Mouse (Mus musculus) embryonic facial prominence, embryonic 13.5 days (tissue): ENCODE measurements around the gene H2afj. TPM values are rescaled to one million over a fixed set of nuclear protein-coding genes. Genes with fewer than 3 reads are reported as not detected.

Experiments
- ATAC-seq: fragments of 200-750 bp; cut with Nextera tagmentation; 2 replicates; pipeline ENCODE4 v1.8.0; 2017; ENCODE audit warnings: low read depth; ENCODE audit not compliant: insufficient number of reproducible peaks, insufficient read depth, low FRiP score, low TSS enrichment
- H3K27ac ChIP-seq: fragments of 300-500 bp; sonication (generic); 2 replicates; pipeline ENCODE4 v1.5.1; 2015; ENCODE audit warnings: moderate library complexity, mild to moderate bottlenecking, inconsistent platforms
- H3K27me3 ChIP-seq: fragments of 300-500 bp; sonication (generic); 2 replicates; pipeline ENCODE4 v1.6.1; 2015; ENCODE audit warnings: mild to moderate bottlenecking, inconsistent platforms
- H3K36me3 ChIP-seq: fragments of 300-500 bp; sonication (generic); 2 replicates; pipeline ENCODE4 v1.6.1; 2015; ENCODE audit warnings: mild to moderate bottlenecking, inconsistent platforms
- H3K4me1 ChIP-seq: fragments of 300-500 bp; sonication (generic); 2 replicates; pipeline ENCODE4 v1.6.1; 2015; ENCODE audit warnings: inconsistent platforms
- H3K4me2 ChIP-seq: fragments of 300-500 bp; sonication (generic); 2 replicates; pipeline ENCODE4 v1.6.1; 2015; ENCODE audit warnings: moderate library complexity, mild to moderate bottlenecking, inconsistent platforms
- H3K4me3 ChIP-seq: fragments of 300-500 bp; sonication (generic); 2 replicates; pipeline ENCODE4 v1.5.1; 2015; ENCODE audit warnings: mild to moderate bottlenecking, inconsistent platforms
- H3K9ac ChIP-seq: fragments of 300-500 bp; sonication (generic); 2 replicates; pipeline ENCODE4 v1.6.1; 2015; ENCODE audit warnings: mild to moderate bottlenecking, inconsistent platforms
- H3K9me3 ChIP-seq: fragments of 300-500 bp; sonication (generic); 2 replicates; pipeline ENCODE4 v1.6.1; 2016; ENCODE audit warnings: inconsistent platforms
- WGBS: fragments of 180-500 bp; shearing (Covaris S2); methylation state at CpG from one replicate; pipeline ENCODE4 v1.1.7; 2015; ENCODE audit warnings: mixed read lengths; 5-methylcytosine and 5-hydroxymethylcytosine counted together
- polyA plus RNA-seq: library from polyadenylated mRNA; unstranded; fragments of >200 nt; fragmentation: Nextera tagmentation; extraction: Ambion mirVana; gene quantifications from 2 replicates; pipeline ENCODE4 v1.2.1, GENCODE M21; 2015

H2afj gene
- polyA plus RNA-seq, 1 experiment from 2014 or later = 120 TPM

GRCm38 (mm10) chr6:136827116-136827515 is 19.1 kb downstream of the H2afj start:
- WGBS = 16% methylated on average over 7 of the region's 7 CpGs
- H3K27me3 ChIP-seq = no peaks in the 10 kb centered on the region
- H3K4me2 ChIP-seq = peak overlapping the region; percentile 79
- H3K9me3 ChIP-seq = no peaks in the 10 kb centered on the region
- no peak for ATAC-seq
- H3K4me1 ChIP-seq = peaks cover 7% of the 10 kb centered on the region
- peak overlapping the region; percentile 100 for H3K4me3 ChIP-seq
- H3K27ac ChIP-seq = no peak overlapping the region
- H3K36me3 ChIP-seq = peaks cover 29% of the 10 kb centered on the region
- peak overlapping the region; percentile 99 for H3K9ac ChIP-seq

GRCm38 (mm10) chr6:136827516-136827880 is 19.5 kb downstream of the H2afj start, which contains the start of gene BC049715:
TSS of gene BC049715 (plus strand) at chr6:136827626.
- peak within 1 kb of the TSS; percentile 99 for H3K9ac ChIP-seq
- peak within 1 kb of the TSS; percentile 79 for H3K4me2 ChIP-seq
- H3K4me3 ChIP-seq = peak within 1 kb of the TSS; percentile 100
- no peak for ATAC-seq
- H3K4me1 ChIP-seq = peaks cover 7% of the 10 kb centered on the region
- H3K27me3 ChIP-seq = no peaks in the 10 kb centered on the region
- H3K27ac ChIP-seq = peak within 1 kb of the TSS; percentile 86
- no peaks in the 10 kb centered on the region for H3K9me3 ChIP-seq
- 0% methylated on average over 34 of the region's 34 CpGs for WGBS
- peaks cover 25% of the 10 kb centered on the region for H3K36me3 ChIP-seq

GRCm38 (mm10) chr6:136827881-136828561 is 20.0 kb downstream of the H2afj start, which contains the start of gene Wbp11:
TSS of gene Wbp11 (minus strand) at chr6:136828233.
- WGBS = under 1% methylated on average over 45 of the region's 45 CpGs
- Histone ChIP-seq H3K4me1 (peaks cover 7% of the 10 kb centered on the region), H3K9ac (peak within 1 kb of the TSS; percentile 99), H3K27me3 (no peaks in the 10 kb centered on the region), H3K36me3 (peaks cover 20% of the 10 kb centered on the region), H3K4me2 (peak within 1 kb of the TSS; percentile 79), H3K4me3 (peak within 1 kb of the TSS; percentile 100), H3K9me3 (no peaks in the 10 kb centered on the region), H3K27ac (peak within 1 kb of the TSS; percentile 86)
- ATAC-seq = peak; percentile 100

- peak overlapping the region; percentile 100 for H3K4me3 ChIP-seq
- H3K4me2 ChIP-seq = peak overlapping the region; percentile 59
- no peaks in the 10 kb centered on the region for H3K27me3 ChIP-seq
- H3K9ac ChIP-seq = peak overlapping the region; percentile 63
- no peak for ATAC-seq
- peaks cover 7% of the 10 kb centered on the region for H3K4me1 ChIP-seq
- H3K27ac ChIP-seq = peak overlapping the region; percentile 73
- 33% methylated on average over 4 of the region's 4 CpGs for WGBS
- peaks cover 17% of the 10 kb centered on the region for H3K36me3 ChIP-seq
- H3K9me3 ChIP-seq = no peaks in the 10 kb centered on the region
Observed at GRCm38 (mm10) chr6:136828681-136829080, 20.6 kb downstream of the H2afj start.

- Histone ChIP-seq H3K4me1 (peaks cover 12% of the 10 kb centered on the region), H3K27ac (no peak overlapping the region), H3K9ac (no peak overlapping the region), H3K4me3 (no peak overlapping the region), H3K9me3 (no peaks in the 10 kb centered on the region), H3K4me2 (no peak overlapping the region), H3K36me3 (no peaks in the 10 kb centered on the region), H3K27me3 (no peaks in the 10 kb centered on the region)
- ATAC-seq = no peak
- 65% methylated on average over 5 of the region's 5 CpGs for WGBS
Observed at GRCm38 (mm10) chr6:136831712-136832111, 23.7 kb downstream of the H2afj start.

- Histone ChIP-seq H3K27me3 (no peaks in the 10 kb centered on the region), H3K9ac (0 out of 2 replicates have a peak within 1 kb of the TSS, but pooled peaks have one; percentile 47), H3K4me2 (peak within 1 kb of the TSS; percentile 39), H3K4me3 (peak within 1 kb of the TSS; percentile 18), H3K36me3 (no peaks in the 10 kb centered on the region), H3K9me3 (no peaks in the 10 kb centered on the region), H3K4me1 (peaks cover 6% of the 10 kb centered on the region; the same call in 1 of the 2 replicates), H3K27ac (no peak within 1 kb of the TSS)
- 20% methylated on average over 4 of the region's 4 CpGs for WGBS
- no peak for ATAC-seq
Observed at GRCm38 (mm10) chr6:136835352-136835751, 27.3 kb downstream of the H2afj start, which contains the start of gene Smco3. TSS of gene Smco3 (minus strand) at chr6:136835452.

- no peaks in the 10 kb centered on the region for H3K9me3 ChIP-seq
- H3K27ac ChIP-seq = no peak overlapping the region
- no peaks in the 10 kb centered on the region for H3K27me3 ChIP-seq
- H3K9ac ChIP-seq = no peak overlapping the region
- no peak overlapping the region for H3K4me3 ChIP-seq
- no peak for ATAC-seq
- no peak overlapping the region for H3K4me2 ChIP-seq
- no peaks in the 10 kb centered on the region for H3K36me3 ChIP-seq
- peaks cover 6% of the 10 kb centered on the region; the same call in 1 of the 2 replicates for H3K4me1 ChIP-seq
- WGBS = 75% methylated on average over 3 of the region's 3 CpGs
Observed at GRCm38 (mm10) chr6:136837323-136837722, 29.3 kb downstream of the H2afj start.

- 40% methylated on average over 2 of the region's 2 CpGs for WGBS
- H3K36me3 ChIP-seq = no peaks in the 10 kb centered on the region
- no peak overlapping the region for H3K9ac ChIP-seq
- H3K4me2 ChIP-seq = no peak overlapping the region
- H3K4me1 ChIP-seq = no peaks in the 10 kb centered on the region
- H3K27me3 ChIP-seq = no peaks in the 10 kb centered on the region
- no peak overlapping the region for H3K4me3 ChIP-seq
- H3K9me3 ChIP-seq = no peaks in the 10 kb centered on the region
- no peak overlapping the region for H3K27ac ChIP-seq
- ATAC-seq = no peak
Observed at GRCm38 (mm10) chr6:136844903-136845302, 36.9 kb downstream of the H2afj start.

GRCm38 (mm10) chr6:136845706-136846480 is 37.8 kb downstream of the H2afj start:
- H3K4me2 ChIP-seq = no peak overlapping the region
- no peak overlapping the region for H3K9ac ChIP-seq
- H3K4me1 ChIP-seq = no peaks in the 10 kb centered on the region
- no peak overlapping the region for H3K4me3 ChIP-seq
- H3K36me3 ChIP-seq = no peaks in the 10 kb centered on the region
- H3K27ac ChIP-seq = no peak overlapping the region
- WGBS = 57% methylated on average over 5 of the region's 5 CpGs
- H3K9me3 ChIP-seq = no peaks in the 10 kb centered on the region
- H3K27me3 ChIP-seq = no peaks in the 10 kb centered on the region
- ATAC-seq = no peak

GRCm38 (mm10) chr6:136847267-136847666 is 39.2 kb downstream of the H2afj start:
- H3K9me3 ChIP-seq = no peaks in the 10 kb centered on the region
- no peak for ATAC-seq
- no peak overlapping the region for H3K9ac ChIP-seq
- H3K27me3 ChIP-seq = no peaks in the 10 kb centered on the region
- no peaks in the 10 kb centered on the region for H3K36me3 ChIP-seq
- H3K4me1 ChIP-seq = 0 out of 2 replicates have a peak, but pooled peaks cover 2% of the 10 kb centered on the region
- H3K4me2 ChIP-seq = no peak overlapping the region
- no peak overlapping the region for H3K4me3 ChIP-seq
- H3K27ac ChIP-seq = no peak overlapping the region
- WGBS = 92% methylated on average over 3 of the region's 3 CpGs

GRCm38 (mm10) chr6:136847790-136848189 is 39.7 kb downstream of the H2afj start:
- Histone ChIP-seq H3K9me3 (no peaks in the 10 kb centered on the region), H3K27me3 (no peaks in the 10 kb centered on the region), H3K4me2 (no peak overlapping the region), H3K4me1 (peaks cover 7% of the 10 kb centered on the region), H3K36me3 (no peaks in the 10 kb centered on the region), H3K27ac (no peak overlapping the region), H3K9ac (no peak overlapping the region), H3K4me3 (no peak overlapping the region)
- 44% methylated on average over 2 of the region's 2 CpGs for WGBS
- ATAC-seq = no peak
